Mouse (Mus musculus) right cerebral cortex, adult 2 months (tissue): ENCODE data around the gene Peli2.

Experiments
- DNase-seq, 2 experiments: peaks; one replicate each; pipeline ENCODE4 v3.0.0; 2021 to 2022; ENCODE audit warnings: low spot score in 2 of 2

Gene Peli2

GRCm38 (mm10) chr14:48125971-48126370 is 5.3 kb downstream of the Peli2 start:
- no peak for DNase-seq

GRCm38 (mm10) chr14:48126931-48127330 is 6.3 kb downstream of the Peli2 start:
- no peak for DNase-seq

- no peak for DNase-seq
Measured at GRCm38 (mm10) chr14:48127609-48128185, 7.1 kb downstream of the Peli2 start.

- DNase-seq, result no peak
Measured at GRCm38 (mm10) chr14:48128701-48129100, 8.1 kb downstream of the Peli2 start.

GRCm38 (mm10) chr14:48130021-48130420 is 9.4 kb downstream of the Peli2 start:
- no peak for DNase-seq

GRCm38 (mm10) chr14:48130761-48131575 is 10.3 kb downstream of the Peli2 start:
- no peak for DNase-seq

- no peak for DNase-seq
Measured at GRCm38 (mm10) chr14:48131576-48131922, 10.9 kb downstream of the Peli2 start.

- no peak for DNase-seq
Measured at GRCm38 (mm10) chr14:48132241-48132640, 11.6 kb downstream of the Peli2 start.

GRCm38 (mm10) chr14:48132865-48133802 is 12.5 kb downstream of the Peli2 start:
- DNase-seq, result no peak

- DNase-seq, result no peak
Measured at GRCm38 (mm10) chr14:48134344-48134743, 13.7 kb downstream of the Peli2 start.

GRCm38 (mm10) chr14:48135816-48136345 is 15.3 kb downstream of the Peli2 start:
- no peak for DNase-seq

GRCm38 (mm10) chr14:48137731-48138130 is 17.1 kb downstream of the Peli2 start:
- no peak for DNase-seq

- no peak for DNase-seq
Measured at GRCm38 (mm10) chr14:48138138-48138537, 17.5 kb downstream of the Peli2 start.

GRCm38 (mm10) chr14:48139409-48139808 is 18.8 kb downstream of the Peli2 start:
- DNase-seq, result no peak

- no peak for DNase-seq
Measured at GRCm38 (mm10) chr14:48141694-48142093, 21.1 kb downstream of the Peli2 start.

- DNase-seq, result no peak
Measured at GRCm38 (mm10) chr14:48142696-48143095, 22.1 kb downstream of the Peli2 start.

GRCm38 (mm10) chr14:48143141-48143540 is 22.5 kb downstream of the Peli2 start:
- no peak for DNase-seq

- no peak for DNase-seq
Measured at GRCm38 (mm10) chr14:48144330-48144729, 23.7 kb downstream of the Peli2 start.

- no peak for DNase-seq
Measured at GRCm38 (mm10) chr14:48147688-48148087, 27.1 kb downstream of the Peli2 start.

- DNase-seq, result no peak
Measured at GRCm38 (mm10) chr14:48148615-48149014, 28.0 kb downstream of the Peli2 start.

- no peak for DNase-seq
Measured at GRCm38 (mm10) chr14:48149351-48149750, 28.7 kb downstream of the Peli2 start.

- no peak for DNase-seq
Measured at GRCm38 (mm10) chr14:48150903-48151302, 30.3 kb downstream of the Peli2 start.
